Comparison of ENCODE assay signal across 20 mouse cellular contexts in genomic region chr1:181519137-181519536, GRCm38 (mm10). TPM values are rescaled to one million over a fixed set of nuclear protein-coding genes. Genes with fewer than 3 reads are reported as not detected.
DNase-seq lines count a peak whose midpoint lies in the region; ATAC-seq and TF ChIP-seq lines count a peak whose summit lies in the region.
"Had no signal": no experiment of that assay in that cellular context is flagged by ENCODE, and none has a peak within 500 bp of the region (broad histone marks: within the 10 kb centered on the region; RNA-seq: fewer than 3 reads in every experiment).

No protein-coding gene starts in this region.

- H3K36me3 ChIP-seq in forebrain, postnatal 0 days (ENCODE audit: insufficient read depth): no peaks in the 10 kb centered on the region
- H3K36me3 ChIP-seq in forebrain, embryonic 16.5 days (ENCODE audit: control insufficient read depth, insufficient read depth): no peaks in the 10 kb centered on the region
- H3K36me3 ChIP-seq in liver, adult 2 months (ENCODE audit: control insufficient read depth, insufficient read depth, low read length): no peaks in the 10 kb centered on the region
- no peaks in the 10 kb centered on the region for H3K36me3 ChIP-seq in liver, embryonic 11.5 days (ENCODE audit: control insufficient read depth, insufficient read depth, low read length)
- H3K36me3 ChIP-seq in CH12.LX (replicated peaks in 1 of 2; ENCODE audit: control insufficient read depth in 1 of 2, insufficient read depth in 1 of 2, low read length in 1 of 2): no peaks in the 10 kb centered on the region
- H3K36me3 ChIP-seq in kidney, embryonic 15.5 days: no peaks in the 10 kb centered on the region
- H3K36me3 ChIP-seq: forebrain, embryonic 15.5 days; neural tube, embryonic 15.5 days had no signal

- H3K79me2 ChIP-seq in liver, adult 2 months (ENCODE audit: control insufficient read depth, insufficient read depth, low read length): no peaks in the 10 kb centered on the region
- H3K79me2 ChIP-seq in CH12.LX (replicated peaks; ENCODE audit: control insufficient read depth, extremely low read depth, insufficient read depth, poor library complexity, severe bottlenecking): no peaks in the 10 kb centered on the region

- H3K9ac ChIP-seq in forebrain, postnatal 0 days: no peak overlapping the region
- H3K9ac ChIP-seq in forebrain, embryonic 16.5 days (replicated peaks; ENCODE audit: low read depth, low read length): no peak overlapping the region
- H3K9ac ChIP-seq in liver, adult 2 months (ENCODE audit: low read depth, low read length): no peak overlapping the region
- H3K9ac ChIP-seq in liver, embryonic 11.5 days (ENCODE audit: low read depth, low read length): no peak overlapping the region
- H3K9ac ChIP-seq in CH12.LX (ENCODE audit: insufficient read depth, low read depth): no peak overlapping the region
- no peak overlapping the region for H3K9ac ChIP-seq in kidney, embryonic 15.5 days
- H3K9ac ChIP-seq: forebrain, embryonic 15.5 days; neural tube, embryonic 15.5 days had no signal

- no peak overlapping the region for H3K27ac ChIP-seq in forebrain, postnatal 0 days (ENCODE audit: low read depth, low read length)
- no peak overlapping the region for H3K27ac ChIP-seq in forebrain, embryonic 16.5 days (ENCODE audit: low read length)
- no peak overlapping the region for H3K27ac ChIP-seq in liver, adult 2 months (replicated peaks; ENCODE audit: insufficient read depth, low read depth, low read length)
- H3K27ac ChIP-seq in liver, embryonic 11.5 days (ENCODE audit: low read depth, low read length): no peak overlapping the region
- no peak overlapping the region for H3K27ac ChIP-seq in CH12.LX (ENCODE audit: insufficient read depth, low read depth)
- H3K27ac ChIP-seq in kidney, embryonic 15.5 days: no peak overlapping the region
- H3K27ac ChIP-seq: forebrain, embryonic 15.5 days; neural tube, embryonic 15.5 days had no signal

- no peak overlapping the region for H3K4me2 ChIP-seq in forebrain, postnatal 0 days (ENCODE audit: low read depth)
- H3K4me2 ChIP-seq in forebrain, embryonic 16.5 days (ENCODE audit: low read length): no peak overlapping the region
- no peak overlapping the region for H3K4me2 ChIP-seq in liver, embryonic 11.5 days
- no peak overlapping the region for H3K4me2 ChIP-seq in CH12.LX (ENCODE audit: insufficient read depth, low read depth, poor library complexity, severe bottlenecking)
- H3K4me2 ChIP-seq in kidney, embryonic 15.5 days: no peak overlapping the region
- H3K4me2 ChIP-seq: forebrain, embryonic 15.5 days; neural tube, embryonic 15.5 days had no signal

- 83% methylated on average over 4 of the region's 4 CpGs for WGBS in forebrain, postnatal 0 days
- 85% methylated on average over 4 of the region's 4 CpGs for WGBS in forebrain, embryonic 16.5 days
- WGBS in liver, adult 2 months: 79% methylated on average over 4 of the region's 4 CpGs
- WGBS in liver, embryonic 11.5 days: 69% methylated on average over 4 of the region's 4 CpGs
- WGBS in kidney, embryonic 15.5 days: 85% methylated on average over 4 of the region's 4 CpGs

- dilution Hi-C loops in CH12.LX (cut with MboI; ENCODE audit: extremely low pct_ligation_motif_present, extremely low pct_unique_long_range_greater_than_20kb, low sequenced_read_pairs): no loop called here

- no peak for TF ChIP-seq POLR2A in liver, adult 2 months (IDR thresholded peaks at IDR 0.05; ENCODE audit: extremely low read depth, insufficient read depth, low read length)
- TF ChIP-seq POLR2A in CH12.LX (IDR thresholded peaks at IDR 0.05; ENCODE audit: low read depth, low read length): no peak

- H3K4me3 ChIP-seq in forebrain, postnatal 0 days (ENCODE audit: low read depth, low read length): no peak overlapping the region
- no peak overlapping the region for H3K4me3 ChIP-seq in forebrain, embryonic 16.5 days (replicated peaks; ENCODE audit: low read length)
- no peak overlapping the region for H3K4me3 ChIP-seq in liver, adult 2 months (ENCODE audit: insufficient read depth, low read depth, low read length)
- H3K4me3 ChIP-seq in liver, embryonic 11.5 days (ENCODE audit: low read depth, low read length): no peak overlapping the region
- no peak overlapping the region for H3K4me3 ChIP-seq in CH12.LX (replicated peaks in 1 of 3; ENCODE audit: low read depth in 2 of 3, low read length in 2 of 3, poor library complexity in 1 of 3)
- no peak overlapping the region for H3K4me3 ChIP-seq in kidney, embryonic 15.5 days (replicated peaks)
- H3K4me3 ChIP-seq: forebrain, embryonic 15.5 days; megakaryocyte, embryonic 14.5 days; neural tube, embryonic 15.5 days had no signal

- peak; percentile 38 for TF ChIP-seq CTCF in forebrain, postnatal 0 days (IDR thresholded peaks at IDR 0.05; ENCODE audit: low read depth)
- peak; percentile 29; the same call in 1 of the 2 replicates for TF ChIP-seq CTCF in liver, adult 2 months (IDR thresholded peaks at IDR 0.05; ENCODE audit: low read depth, low read length)
- TF ChIP-seq CTCF in CH12.LX (conservative IDR thresholded peaks at IDR 0.05 in 1 of 2, IDR thresholded peaks at IDR 0.05 in 1 of 2; ENCODE audit: low read depth in 2 of 2, low read length in 2 of 2): peak; percentile 32 to 59; a peak in 3 of 4 replicates

- no peaks in the 10 kb centered on the region for H3K27me3 ChIP-seq in forebrain, postnatal 0 days (ENCODE audit: insufficient read depth, low read length)
- H3K27me3 ChIP-seq in forebrain, embryonic 16.5 days (replicated peaks; ENCODE audit: control insufficient read depth, insufficient read depth, low read length): no peaks in the 10 kb centered on the region
- no peaks in the 10 kb centered on the region for H3K27me3 ChIP-seq in liver, adult 2 months (ENCODE audit: control insufficient read depth, insufficient read depth, low read length)
- H3K27me3 ChIP-seq in liver, embryonic 11.5 days (replicated peaks; ENCODE audit: control insufficient read depth, insufficient read depth, low read length): no peaks in the 10 kb centered on the region
- no peaks in the 10 kb centered on the region for H3K27me3 ChIP-seq in CH12.LX (replicated peaks)
- no peaks in the 10 kb centered on the region for H3K27me3 ChIP-seq in kidney, embryonic 15.5 days
- H3K27me3 ChIP-seq: forebrain, embryonic 15.5 days; neural tube, embryonic 15.5 days had no signal

- peak; percentile 36 for TF ChIP-seq RAD21 in CH12.LX (IDR thresholded peaks at IDR 0.05; ENCODE audit: low read depth, low read length)

- DNase-seq in forebrain, postnatal 0 days: no peak
- no peak for DNase-seq in liver, adult 2 months (ENCODE audit: extremely low read depth, low read depth, low spot score)
- no peak for DNase-seq in liver, embryonic 11.5 days (ENCODE audit: low spot score)
- DNase-seq in CH12.LX (ENCODE audit: extremely low read depth) (peak; percentile 22), ZHBTc4 (ENCODE audit: low read depth, low spot score) (peak; percentile 54)
- DNase-seq: adrenal gland, postnatal 36 days; cerebellum, adult 11 months; embryo, embryonic 11 days; gastrocnemius, postnatal 36 days; layer of hippocampus, adult 9-11 months; lung, adult 2 months; retina, postnatal 1 day had no signal

- no peak for ATAC-seq in forebrain, postnatal 0 days
- no peak for ATAC-seq in forebrain, embryonic 16.5 days
- ATAC-seq in liver, embryonic 11.5 days (replicated peaks; ENCODE audit: low FRiP score): no peak
- no peak for ATAC-seq in frontal cortex, adult (ENCODE audit: low TSS enrichment)
- no peak for ATAC-seq in kidney, embryonic 15.5 days (replicated peaks; ENCODE audit: low FRiP score)
- ATAC-seq: forebrain, embryonic 15.5 days; hindbrain, embryonic 16.5 days had no signal

- no peaks in the 10 kb centered on the region for H3K4me1 ChIP-seq in forebrain, postnatal 0 days (ENCODE audit: insufficient read depth)
- H3K4me1 ChIP-seq in forebrain, embryonic 16.5 days (replicated peaks; ENCODE audit: control insufficient read depth, insufficient read depth, low read length): no peaks in the 10 kb centered on the region
- H3K4me1 ChIP-seq in liver, adult 2 months (ENCODE audit: control insufficient read depth, insufficient read depth, low read length): no peaks in the 10 kb centered on the region
- no peaks in the 10 kb centered on the region for H3K4me1 ChIP-seq in liver, embryonic 11.5 days (replicated peaks; ENCODE audit: control insufficient read depth, insufficient read depth, low read length)
- H3K4me1 ChIP-seq in CH12.LX (ENCODE audit: control insufficient read depth in 1 of 2, insufficient read depth in 2 of 2): no peaks in the 10 kb centered on the region
- peaks cover 13% of the 10 kb centered on the region; the same call in 1 of the 2 replicates for H3K4me1 ChIP-seq in kidney, embryonic 15.5 days
- H3K4me1 ChIP-seq: megakaryocyte, embryonic 14.5 days; neural tube, embryonic 15.5 days had no signal

- in situ Hi-C loops in CH12.LX (cut with MboI; ENCODE audit: low pct_ligation_motif_present, low pct_unique_long_range_greater_than_20kb, low sequenced_read_pairs): no loop called here

- no peaks in the 10 kb centered on the region for H3K9me3 ChIP-seq in forebrain, postnatal 0 days (ENCODE audit: low read length)
- H3K9me3 ChIP-seq in forebrain, embryonic 16.5 days (ENCODE audit: control insufficient read depth, low read length): no peaks in the 10 kb centered on the region
- H3K9me3 ChIP-seq in liver, embryonic 11.5 days (ENCODE audit: control insufficient read depth, low read length): no peaks in the 10 kb centered on the region
- H3K9me3 ChIP-seq in CH12.LX (replicated peaks; ENCODE audit: low read length): no peaks in the 10 kb centered on the region
- H3K9me3 ChIP-seq in kidney, embryonic 15.5 days (replicated peaks): no peaks in the 10 kb centered on the region
- H3K9me3 ChIP-seq: forebrain, embryonic 15.5 days; megakaryocyte, embryonic 14.5 days; neural tube, embryonic 15.5 days had no signal

- no peak for TF ChIP-seq EP300 in CH12.LX (IDR thresholded peaks at IDR 0.05; ENCODE audit: low read length)

RNA-seq across cellular contexts. Expression of gene Ccdc121, which starts 7.9 kb away (rescaled TPM):
- 0.38 and 0.54 TPM in 2 replicates for total RNA-seq in forebrain, postnatal 0 days (2014; rRNA removed)
- polyA plus RNA-seq in forebrain, postnatal 0 days (2015; fragmentation: Nextera tagmentation; extraction: Ambion mirVana): 0.33 and 0.51 TPM in 2 replicates
- 0.31 TPM in 1 of 2 replicates, not detected in the other for polyA plus RNA-seq in forebrain, embryonic 16.5 days (2015; fragmentation: Nextera tagmentation; extraction: Ambion mirVana)
- total RNA-seq in liver, adult 2 months (2014; rRNA removed): not detected in 2 replicates
- not detected in 2 replicates for polyA plus RNA-seq in liver, adult 2 months (2012; rRNA removed)
- not detected in 2 replicates for polyA plus RNA-seq in liver, embryonic 11.5 days (2014; fragmentation: Nextera tagmentation; extraction: Ambion mirVana)
- total RNA-seq in CH12.LX (2012; rRNA removed) (not detected in 2 replicates), CH12.LX (2014; rRNA removed) (not detected in 2 replicates)
- polyA plus RNA-seq in CH12.LX (2012; ENCODE audit: insufficient read length, low read depth): not detected in 2 replicates
- 0.08 and 0.32 TPM in 2 replicates for polyA plus RNA-seq in kidney, embryonic 15.5 days (2015; fragmentation: Nextera tagmentation; extraction: Ambion mirVana)
- total RNA-seq: adrenal gland, postnatal 36 days; gastrocnemius, postnatal 36 days had no signal
- polyA plus RNA-seq: C2C12; neural tube, embryonic 15.5 days had no signal

RNA-seq across cellular contexts. Expression of gene Dnah14, which starts 57.2 kb away (rescaled TPM):
- total RNA-seq in forebrain, postnatal 0 days (2014; rRNA removed): 0.10 and 0.69 TPM in 2 replicates
- polyA plus RNA-seq in forebrain, postnatal 0 days (2015; fragmentation: Nextera tagmentation; extraction: Ambion mirVana): 0.24 and 0.68 TPM in 2 replicates
- 0.42 and 0.51 TPM in 2 replicates for polyA plus RNA-seq in forebrain, embryonic 16.5 days (2015; fragmentation: Nextera tagmentation; extraction: Ambion mirVana)
- total RNA-seq in liver, adult 2 months (2014; rRNA removed): not detected in 2 replicates
- not detected in 2 replicates for polyA plus RNA-seq in liver, adult 2 months (2012; rRNA removed)
- polyA plus RNA-seq in liver, embryonic 11.5 days (2014; fragmentation: Nextera tagmentation; extraction: Ambion mirVana): 2.9 TPM in 2 replicates
- total RNA-seq in CH12.LX (2012; rRNA removed) (0.98 and 1.0 TPM in 2 replicates), CH12.LX (2014; rRNA removed) (0.03 TPM in 2 replicates)
- polyA plus RNA-seq in CH12.LX (2012; ENCODE audit: insufficient read length, low read depth): 0.57 and 0.74 TPM in 2 replicates
- 1.4 and 2.0 TPM in 2 replicates for polyA plus RNA-seq in kidney, embryonic 15.5 days (2015; fragmentation: Nextera tagmentation; extraction: Ambion mirVana)

Comparison
In these comparisons a context has a peak if more than half of its experiments do, and no peak if none do; other contexts are left out.
1. DNase-seq: peak in CH12.LX (single experiment) and ZHBTc4 (single experiment); none in forebrain, postnatal 0 days (single experiment), liver, adult 2 months (single experiment) and liver, embryonic 11.5 days (single experiment).
2. Peak in every context shown above with its lines, with median percentiles within 50 percentile points of each other: CTCF ChIP-seq.